Mouse (Mus musculus) c-Kit-positive CD71-negative TER-119-negative erythroid progenitor cells, embryonic 14.5 days (primary cell): ENCODE measurements around the gene Actr2.
"Not testable (repeated sequence)": the region's sequence is repeated elsewhere in the genome, so short reads cannot be mapped to it uniquely, and the experiment has no call there.

Source experiments
- DNase-seq: peaks from one replicate; pipeline ENCODE4 v3.0.0-alpha.2; 2013; ENCODE audit warnings: low read depth

Actr2 gene

DNA sequence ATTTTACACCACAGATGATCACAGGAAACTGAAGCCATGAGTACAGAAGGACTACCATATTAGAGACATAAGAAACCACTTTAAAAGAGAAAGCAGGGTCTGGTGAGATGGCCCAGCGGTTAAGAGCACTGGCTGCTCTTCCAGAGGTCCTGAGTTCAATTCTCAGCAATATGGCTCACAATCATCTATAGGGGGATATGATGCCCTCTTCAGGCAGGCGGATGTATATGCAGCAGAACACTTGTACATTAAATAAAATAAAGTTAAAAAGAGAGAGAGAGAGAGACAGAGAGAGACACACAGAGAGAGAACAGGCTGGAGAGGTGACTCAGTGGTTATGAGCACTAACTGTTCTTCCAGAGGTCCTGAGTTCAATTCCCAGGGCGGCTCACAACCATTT, 67.1 kb downstream of the Actr2 start:
- DNase-seq, result no peak

DNA sequence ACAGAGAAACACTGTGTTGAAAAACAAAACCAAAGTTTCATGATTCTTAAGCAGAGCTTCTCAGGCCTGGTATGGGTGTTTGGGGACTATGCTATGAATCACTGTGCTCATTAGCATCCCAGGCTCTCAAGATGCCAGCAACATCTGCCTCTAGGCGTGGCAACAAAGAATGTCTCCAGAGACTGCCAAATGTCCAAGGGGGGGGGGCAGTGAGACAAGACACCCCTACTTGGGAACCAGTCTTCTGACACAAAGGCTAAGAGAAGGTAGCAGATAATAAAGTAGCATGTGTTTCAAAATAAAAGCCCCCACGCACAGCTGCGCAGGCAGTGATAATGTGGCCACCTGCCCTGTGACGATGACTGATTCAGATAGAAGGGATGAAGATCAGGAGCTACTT, 69.5 kb downstream of the Actr2 start:
- DNase-seq, result no peak

DNA sequence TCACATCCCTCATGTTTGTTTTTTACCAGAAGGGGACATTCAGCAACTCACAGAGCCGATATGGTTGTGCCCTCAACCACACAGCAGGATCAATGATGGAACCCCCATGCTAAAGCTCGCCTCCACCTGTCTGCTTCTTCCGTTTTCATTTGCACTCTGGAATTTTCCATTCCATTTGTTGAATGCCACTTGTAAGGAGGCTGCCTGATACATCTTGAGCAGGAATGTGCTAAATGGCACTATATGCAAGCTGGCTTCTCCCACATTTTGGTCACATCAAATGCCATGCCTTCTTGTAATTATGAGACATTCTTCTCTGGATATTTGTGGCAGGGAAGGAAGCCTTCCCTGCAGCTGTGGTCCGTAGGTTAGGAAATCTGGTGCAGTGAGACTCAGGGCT, 70.6 kb downstream of the Actr2 start:
- DNase-seq, result no peak

DNA sequence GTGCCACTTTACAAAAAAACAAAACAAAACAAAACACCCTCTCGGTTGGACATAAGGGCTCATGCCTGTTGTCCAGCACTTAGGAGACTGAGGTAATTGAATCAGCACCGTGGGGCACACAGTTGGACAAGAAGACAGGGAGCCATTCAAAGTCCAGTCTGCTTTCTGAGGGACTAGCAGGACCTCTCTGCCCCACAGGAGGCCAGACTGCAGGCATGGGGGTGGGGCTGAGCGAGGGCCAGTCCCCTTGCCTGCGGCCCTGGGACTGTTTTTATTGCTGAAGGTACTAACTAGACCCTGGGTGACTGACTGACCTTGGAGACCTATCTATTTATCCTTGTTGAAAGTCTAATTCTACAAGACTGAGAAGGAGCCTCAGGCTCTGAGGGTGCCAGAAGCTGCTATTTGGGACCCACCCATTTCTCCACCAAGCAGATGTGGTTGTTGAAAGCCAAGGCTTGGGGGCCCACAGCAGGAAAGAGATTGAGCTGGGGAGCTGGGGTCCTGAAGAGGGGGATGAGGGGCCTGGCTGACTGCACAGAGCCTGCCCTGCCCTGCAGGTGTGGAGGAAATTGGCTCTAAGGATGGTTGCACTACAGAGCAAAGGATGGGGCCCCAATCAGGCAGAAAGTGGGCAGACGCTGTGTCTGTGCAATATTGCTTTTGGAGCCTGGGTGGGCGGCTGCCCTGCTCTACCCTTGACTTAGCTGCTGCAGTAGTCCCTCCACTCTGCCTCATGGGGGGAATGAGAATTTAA, 71.4 kb downstream of the Actr2 start:
- DNase-seq, result no peak

DNA sequence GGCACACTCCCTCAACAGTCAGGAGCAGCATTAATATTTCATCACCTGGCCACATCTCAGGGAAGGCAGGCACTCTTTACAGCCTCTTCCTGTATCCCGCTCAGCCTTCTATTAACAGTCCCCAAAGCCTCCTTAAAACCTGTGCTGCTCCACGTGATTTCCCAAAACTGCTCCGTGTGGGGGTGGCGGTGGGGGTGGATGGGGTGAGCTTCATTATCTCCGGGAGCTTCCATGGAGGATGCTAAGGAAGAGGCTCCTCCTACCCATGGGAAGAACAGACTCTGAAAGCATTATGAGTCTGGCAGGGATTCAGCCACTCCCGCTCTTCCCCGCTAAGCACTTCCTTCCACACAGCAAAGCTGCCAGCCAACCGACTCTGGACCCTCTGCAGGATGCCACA, 74.0 kb downstream of the Actr2 start:
- DNase-seq, result no peak

DNA sequence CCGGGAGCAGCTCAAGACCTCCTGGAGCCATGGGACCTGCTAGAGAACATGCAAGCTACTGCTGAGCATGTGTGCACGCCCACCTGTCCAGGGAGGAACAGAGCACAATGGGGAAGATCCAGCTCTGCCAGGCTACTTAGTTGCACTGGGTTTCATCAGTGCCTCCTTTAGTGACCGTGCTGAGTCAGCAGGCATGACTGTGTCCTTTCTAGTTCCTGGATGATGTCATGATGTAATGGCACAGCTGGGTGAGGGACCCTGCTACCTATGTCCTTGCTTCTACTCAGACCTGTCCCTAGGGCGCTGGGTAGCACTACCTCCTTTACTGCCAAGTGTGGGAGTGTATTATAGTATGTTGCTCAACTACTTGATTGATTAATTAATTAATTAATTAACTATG, 75.0 kb downstream of the Actr2 start:
- DNase-seq, result peak; percentile 24

DNA sequence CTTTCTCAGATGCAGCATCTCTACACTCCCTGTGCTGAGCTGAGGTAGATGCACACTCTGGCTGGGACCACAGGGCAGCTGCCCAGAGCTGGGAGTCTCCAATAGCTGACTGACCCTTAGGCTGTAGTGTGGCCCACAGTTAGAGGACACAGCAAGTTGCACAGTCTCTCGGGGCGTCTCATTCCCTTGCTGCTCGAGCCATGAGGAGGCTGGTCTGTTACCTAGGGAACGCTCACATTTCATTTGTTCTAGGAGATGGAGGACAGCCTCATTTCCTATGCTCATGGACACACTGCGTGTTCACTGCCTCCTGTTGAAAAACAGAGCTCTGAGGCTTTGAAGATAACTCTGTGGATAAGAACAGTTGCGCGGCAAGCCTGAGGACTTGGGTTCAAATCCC, 76.7 kb downstream of the Actr2 start:
- DNase-seq, result no peak

DNA sequence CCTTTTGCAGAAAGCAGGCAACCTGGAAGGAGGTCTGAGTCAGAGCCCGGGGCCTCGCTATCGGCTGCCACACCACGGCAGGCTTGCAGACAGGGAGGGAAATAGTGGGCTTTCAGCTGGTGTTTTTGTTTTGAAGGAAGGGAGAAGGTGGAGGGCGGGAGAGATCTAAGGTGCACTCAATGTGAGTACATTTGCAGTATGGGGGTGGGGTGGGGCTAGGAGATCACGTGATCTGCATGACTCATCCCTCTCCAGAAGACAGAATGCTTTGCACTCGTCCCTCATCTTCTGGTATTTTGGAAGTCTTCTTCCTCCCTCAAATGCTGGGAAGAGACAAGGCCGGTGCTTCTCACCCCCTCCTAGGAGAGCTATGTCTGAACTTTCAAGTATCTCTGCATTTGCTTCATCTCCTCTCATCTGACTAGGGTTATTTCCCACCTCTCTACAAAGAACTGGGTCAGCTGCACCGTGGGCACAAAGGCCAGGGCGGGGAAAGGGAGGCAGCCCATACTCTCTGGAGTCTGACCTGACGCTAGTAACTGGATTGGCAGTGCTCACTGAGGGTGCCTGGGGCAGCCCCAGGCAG, 77.3 kb downstream of the Actr2 start:
- DNase-seq, result peak; percentile 24

DNA sequence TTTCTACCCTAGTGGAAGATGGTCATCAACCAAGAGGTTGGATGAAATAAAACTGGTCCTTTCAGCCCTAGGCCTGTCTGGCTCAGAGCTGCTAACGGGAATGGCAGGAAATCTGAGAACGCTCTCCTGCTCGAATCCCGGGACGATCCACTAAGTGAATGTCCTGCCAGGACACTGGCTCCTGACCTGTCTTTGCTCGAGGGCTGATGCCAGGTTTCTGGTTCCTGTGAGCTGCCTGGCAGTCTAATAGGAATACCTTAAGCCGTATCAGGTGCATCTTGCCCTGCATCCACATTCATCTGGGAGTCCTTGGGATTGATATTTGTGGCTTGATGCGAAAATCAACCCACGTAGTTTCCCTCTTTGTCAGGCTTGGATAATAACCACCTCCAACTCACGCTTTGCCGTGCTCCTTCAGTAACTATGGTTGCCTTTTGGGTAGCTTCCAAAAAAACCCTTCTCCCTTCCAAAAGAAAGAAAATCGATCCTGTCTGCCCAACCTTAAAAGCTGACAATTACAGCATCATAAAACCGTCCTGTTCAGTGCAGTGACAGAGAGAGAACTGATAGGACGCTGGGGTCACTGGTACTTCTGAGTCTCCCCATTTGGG, 78.3 kb downstream of the Actr2 start:
- DNase-seq, result no peak

DNA sequence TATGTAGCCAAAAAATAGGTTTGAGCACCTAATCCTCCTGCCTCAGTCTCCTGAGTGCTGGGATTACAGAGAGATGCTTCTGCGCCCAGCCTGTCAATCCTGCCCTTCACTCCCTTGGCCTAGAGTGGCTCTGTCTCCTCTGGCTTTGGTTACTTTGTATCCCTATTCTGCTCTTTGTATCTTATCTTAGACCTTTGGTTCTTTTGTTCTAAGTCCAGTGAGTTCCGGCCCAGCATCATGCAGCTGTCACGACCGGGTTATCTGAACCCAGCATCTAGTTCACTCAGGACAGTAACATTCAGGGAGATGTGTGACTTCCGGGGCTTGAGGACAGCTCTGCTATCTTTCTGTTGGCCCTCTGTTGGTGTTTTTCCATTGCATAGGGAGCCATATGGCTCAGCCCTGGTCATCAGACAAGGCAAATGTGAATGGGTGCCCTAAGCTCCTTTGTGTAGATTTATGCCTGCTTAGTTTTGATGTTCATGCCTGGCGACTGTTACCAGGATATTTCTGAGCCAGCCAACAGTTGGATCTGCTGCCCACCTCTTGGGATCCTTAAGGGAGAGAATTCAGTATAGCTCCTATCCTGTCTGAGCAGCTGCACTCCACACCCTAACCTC, 79.1 kb downstream of the Actr2 start:
- DNase-seq, result no peak

DNA sequence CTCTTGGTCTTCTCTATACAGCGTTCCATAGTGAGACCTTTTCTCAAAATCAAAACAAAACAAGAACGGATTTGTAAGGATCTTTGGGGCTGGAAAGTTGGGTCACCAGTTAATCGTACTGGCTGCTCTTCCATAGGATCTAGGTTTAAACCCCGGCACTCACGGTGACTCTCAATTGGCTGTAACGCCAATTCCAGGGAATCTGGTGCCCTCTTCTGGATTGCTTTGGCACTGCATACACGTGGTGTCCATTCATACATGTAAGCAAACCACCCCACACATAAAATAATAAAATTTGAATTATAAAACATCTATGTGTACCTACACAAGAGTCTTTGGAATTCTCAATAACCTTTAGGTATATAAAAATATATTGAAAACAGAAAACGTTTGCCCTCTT, 81.2 kb downstream of the Actr2 start:
- DNase-seq, result peak; percentile 61

DNA sequence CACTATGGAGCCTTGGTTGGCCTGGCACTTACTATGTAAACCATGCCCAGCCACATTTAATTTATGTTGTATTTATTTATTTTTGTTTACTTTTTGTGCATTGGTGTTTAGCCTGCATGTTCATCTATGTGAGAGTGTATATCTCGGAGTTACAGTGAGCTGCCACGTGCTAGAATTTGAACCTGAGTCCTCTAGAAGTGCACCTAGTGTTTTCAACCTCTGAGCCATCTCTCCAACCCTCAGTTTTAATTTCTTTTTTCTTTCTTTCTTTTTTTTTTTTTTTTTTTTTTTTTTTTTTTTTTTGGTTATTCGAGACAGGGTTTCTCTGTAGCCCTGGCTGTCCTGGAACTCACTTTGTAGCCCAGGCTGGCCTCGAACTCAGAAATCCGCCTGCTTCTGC, 81.7 kb downstream of the Actr2 start:
- not testable (repeated sequence) for DNase-seq

DNA sequence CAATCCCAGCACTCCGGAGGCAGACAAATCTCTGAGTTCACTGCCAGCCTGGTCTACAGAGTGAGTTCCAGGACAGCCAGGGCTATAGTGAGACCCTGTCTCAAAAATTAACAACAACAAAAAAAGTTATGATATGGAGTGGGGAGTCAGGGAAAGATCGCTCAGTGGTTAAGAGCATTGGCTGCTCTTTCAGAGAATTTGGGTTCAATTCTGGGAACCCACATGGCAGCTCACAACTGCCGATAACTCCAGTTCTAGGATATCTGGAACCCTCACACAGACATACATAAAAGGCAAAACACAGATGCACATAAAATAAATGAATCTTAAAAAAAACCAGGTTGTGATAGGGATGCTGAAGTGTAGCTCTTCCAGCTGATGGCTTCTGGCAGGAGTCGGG, 83.7 kb downstream of the Actr2 start:
- no peak for DNase-seq

DNA sequence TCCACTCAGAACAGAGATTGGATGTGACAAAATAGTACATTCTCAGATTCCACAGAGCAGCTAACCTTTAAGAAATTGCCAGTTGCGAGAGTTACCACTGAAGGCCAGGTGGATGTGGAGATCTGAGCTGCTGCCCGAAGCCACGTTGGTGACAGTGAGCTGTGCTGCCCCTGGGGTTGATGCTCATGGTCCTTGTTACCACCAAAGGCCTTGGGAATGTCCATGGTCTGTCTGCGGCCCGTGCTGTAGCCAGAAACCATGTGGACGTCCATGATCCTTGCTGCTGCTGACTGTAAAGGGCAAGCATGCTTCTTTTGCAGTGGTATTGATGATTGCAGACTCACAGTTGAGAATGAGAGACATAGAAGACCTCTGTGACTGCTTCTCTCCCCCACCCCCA, 84.3 kb downstream of the Actr2 start:
- no peak for DNase-seq

DNA sequence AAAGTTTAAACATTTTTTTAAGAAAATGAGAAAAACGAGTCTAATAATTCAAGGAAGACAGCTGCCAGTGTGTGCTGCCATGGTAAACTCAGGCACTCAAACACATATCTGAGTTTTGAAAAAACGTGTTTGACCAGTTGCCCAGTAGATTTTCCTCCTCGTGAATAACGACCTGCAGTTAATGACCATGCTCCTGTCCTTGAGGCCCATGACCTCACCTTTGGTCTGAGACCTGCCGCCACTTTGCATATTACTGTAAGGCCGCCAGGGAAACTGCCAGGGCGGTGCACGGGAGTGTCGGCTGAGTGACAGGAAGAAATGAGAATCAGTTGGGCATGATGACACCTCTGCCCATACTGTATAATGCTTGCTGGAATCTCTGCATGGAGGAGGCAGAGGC, 85.0 kb downstream of the Actr2 start:
- no peak for DNase-seq

DNA sequence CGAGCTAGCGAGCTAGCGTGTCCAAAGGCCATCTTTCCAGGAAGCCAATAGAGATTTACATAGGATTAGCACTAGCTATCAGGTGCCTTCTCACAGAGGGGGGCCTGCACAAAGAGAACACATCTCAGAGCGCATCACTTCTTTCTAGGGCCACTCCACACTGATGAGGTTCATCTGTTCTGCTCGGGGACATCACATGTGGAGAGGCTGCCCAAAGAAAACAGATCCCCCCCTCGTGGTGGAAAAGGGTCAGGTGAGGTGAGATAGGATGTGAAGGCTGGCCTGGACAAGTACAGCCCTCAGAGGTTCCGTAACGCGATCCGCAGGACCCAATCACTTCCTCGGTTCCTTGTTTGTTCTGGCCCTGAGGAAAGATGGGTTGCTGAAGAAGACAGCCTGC, 86.8 kb downstream of the Actr2 start:
- DNase-seq, result no peak

DNA sequence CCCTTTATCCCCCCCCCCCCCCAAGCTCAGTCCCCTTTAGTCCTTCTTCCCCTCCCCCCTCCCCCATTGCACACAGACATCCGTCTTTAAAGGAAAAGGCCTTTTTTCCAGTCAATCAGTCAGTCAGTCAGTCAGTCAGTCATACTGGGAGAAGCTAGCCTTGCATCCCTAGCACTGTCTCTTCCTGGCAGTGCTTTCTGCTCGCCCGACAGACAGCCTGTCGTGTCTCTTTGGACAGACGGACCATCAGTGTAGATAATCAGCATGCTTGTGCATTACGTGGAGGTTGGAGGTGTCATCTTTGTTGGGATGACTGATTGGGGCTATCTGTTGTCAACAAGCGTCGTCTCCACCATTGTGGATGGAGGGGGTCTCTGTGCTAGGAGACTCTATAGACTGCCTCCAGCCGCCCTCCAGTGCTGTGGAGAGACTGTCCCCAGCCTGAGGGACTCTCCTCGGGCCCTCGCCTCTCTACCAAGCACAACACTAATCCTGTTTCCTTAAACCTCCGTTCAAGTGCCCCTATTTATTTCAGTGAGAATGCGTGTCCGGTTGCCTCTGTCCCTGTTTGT, 89.7 kb downstream of the Actr2 start:
- no peak for DNase-seq

DNA sequence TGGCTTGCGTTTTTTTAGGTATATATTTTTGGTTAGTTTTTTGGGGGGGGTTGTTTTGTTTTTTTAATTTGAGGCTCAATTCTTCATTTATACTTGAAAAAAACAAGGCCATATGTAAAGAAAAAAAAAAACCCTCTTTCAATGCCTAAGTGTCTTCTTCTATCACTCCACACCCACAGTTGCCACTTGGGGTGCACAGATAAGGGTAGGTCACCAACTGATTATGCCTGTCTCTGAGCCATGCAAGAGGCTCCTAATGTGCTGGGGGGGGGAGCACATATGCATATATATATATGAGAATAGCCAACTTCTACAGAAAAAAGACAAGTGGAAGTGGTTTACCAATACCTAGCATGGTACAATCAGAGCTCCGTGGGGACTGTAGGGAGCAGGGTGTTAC, 90.3 kb downstream of the Actr2 start:
- no peak for DNase-seq

DNA sequence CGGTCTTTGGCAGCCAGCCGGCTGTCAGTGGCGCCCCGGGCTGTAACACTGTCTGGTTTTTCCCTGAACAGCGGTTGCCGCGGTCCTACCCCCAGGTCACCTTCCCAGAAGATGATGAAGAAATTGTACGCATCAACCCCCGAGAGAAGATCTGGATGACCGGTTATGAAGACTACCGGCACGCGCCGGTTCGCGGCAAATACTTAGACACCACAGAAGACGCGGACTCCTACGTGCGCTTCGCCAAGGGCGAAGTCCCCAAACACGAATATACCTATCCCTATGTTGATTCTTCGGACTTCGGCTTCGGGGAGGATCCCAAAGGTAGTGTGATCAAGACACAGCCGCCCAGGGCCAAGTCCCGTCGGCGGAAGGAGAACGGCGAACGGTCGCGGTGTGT, 92.0 kb downstream of the Actr2 start:
- DNase-seq, result no peak

DNA sequence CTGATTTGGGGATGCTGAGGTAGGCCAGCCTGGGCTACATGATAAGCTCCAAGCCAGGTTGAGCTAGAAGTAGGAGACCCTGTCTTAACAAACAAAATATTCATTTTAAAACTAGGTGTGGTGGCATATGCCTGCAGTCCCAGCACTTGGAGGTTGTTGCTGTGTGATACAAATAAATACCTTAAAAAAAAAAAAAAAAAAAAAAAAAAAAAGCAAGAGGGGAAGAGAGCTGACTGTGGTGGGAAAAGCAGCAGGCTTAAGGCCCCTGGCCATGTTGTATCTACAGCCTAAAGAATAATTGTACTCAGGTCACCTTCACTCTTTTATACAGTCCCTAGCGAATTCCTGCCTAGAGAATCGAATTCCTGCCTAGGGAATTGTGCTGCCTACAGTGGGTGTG, 93.8 kb downstream of the Actr2 start:
- DNase-seq, result no peak

DNA sequence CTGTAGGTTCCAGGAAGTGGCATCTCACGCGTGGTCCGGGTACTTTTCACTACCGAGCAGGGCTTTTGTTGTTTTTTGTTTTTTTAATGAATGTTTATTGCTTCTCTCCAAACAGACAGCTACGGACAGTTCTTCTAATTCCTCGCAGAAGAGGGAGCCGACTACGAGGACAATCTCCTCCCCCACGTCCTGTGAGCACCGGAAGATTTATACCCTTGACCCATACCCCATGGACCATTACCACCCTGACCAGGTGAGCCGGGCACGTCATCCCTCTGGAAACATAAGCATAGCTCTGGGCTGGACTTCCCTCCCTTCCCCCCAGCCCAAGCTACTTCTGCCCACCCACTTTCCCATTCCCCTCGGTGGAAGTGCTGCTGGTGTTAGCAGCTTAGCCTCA, 94.8 kb downstream of the Actr2 start:
- DNase-seq, result no peak

DNA sequence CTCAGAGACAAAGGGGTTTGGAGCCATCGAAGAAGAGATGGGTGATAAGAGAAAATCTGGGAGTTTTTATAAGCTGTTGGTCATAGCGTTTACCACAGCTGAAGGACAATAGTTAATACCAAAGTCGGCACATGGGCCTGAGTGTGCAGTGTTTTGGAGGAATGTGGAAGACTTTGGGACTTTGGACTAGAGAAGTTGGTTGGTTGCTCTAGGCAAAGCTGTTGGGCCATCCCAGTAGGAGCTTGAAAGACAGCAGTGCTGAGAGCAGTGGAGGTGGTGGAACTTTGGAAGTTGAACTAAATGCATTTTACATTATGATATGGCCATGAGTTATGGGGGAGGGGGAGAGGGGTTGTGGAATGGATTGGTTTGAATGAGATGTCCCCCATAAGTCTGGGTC, 99.3 kb downstream of the Actr2 start:
- no peak for DNase-seq
